Mouse (Mus musculus) ES-Bruce4 (cell line): Measurements from ENCODE around the gene Msantd3. TPM values are rescaled to one million over a fixed set of nuclear protein-coding genes. Genes with fewer than 3 reads are reported as not detected.

Experiments used
- H3K27ac ChIP-seq: 2 replicates; pipeline ENCODE4 v1.5.1; 2012; ENCODE audit warnings: low read length, inconsistent platforms; ENCODE audit not compliant: insufficient read depth
- H3K27me3 ChIP-seq: 2 replicates; pipeline ENCODE4 v1.6.1; 2012; ENCODE audit warnings: mild to moderate bottlenecking, low read length, inconsistent platforms; ENCODE audit not compliant: control insufficient read depth, poor library complexity, insufficient read depth, severe bottlenecking
- H3K36me3 ChIP-seq: 2 replicates; pipeline ENCODE4 v1.6.1; 2012; ENCODE audit warnings: inconsistent platforms, mild to moderate bottlenecking, low read length, moderate library complexity; ENCODE audit not compliant: control insufficient read depth, poor library complexity, insufficient read depth, severe bottlenecking
- H3K4me1 ChIP-seq: one replicate; pipeline ENCODE4 v1.8.1; 2011; ENCODE audit warnings: low read length; ENCODE audit not compliant: control insufficient read depth, insufficient read depth
- H3K4me3 ChIP-seq: 2 replicates; pipeline ENCODE4 v1.5.1; 2011; ENCODE audit warnings: low read depth, mild to moderate bottlenecking, low read length
- H3K9ac ChIP-seq: 2 replicates; pipeline ENCODE4 v1.6.1; 2012; ENCODE audit warnings: low read depth, mild to moderate bottlenecking, inconsistent platforms; ENCODE audit not compliant: poor library complexity, severe bottlenecking
- H3K9me3 ChIP-seq: replicated peaks from 2 replicates; pipeline ENCODE4 v1.6.1; 2012; ENCODE audit warnings: mild to moderate bottlenecking, low read length, inconsistent platforms; ENCODE audit not compliant: control insufficient read depth, poor library complexity, insufficient read depth, severe bottlenecking
- CTCF ChIP-seq: IDR thresholded peaks from one replicate; pipeline ENCODE4 v1.8.1; 2011; ENCODE audit warnings: low read depth, low read length
- EP300 ChIP-seq: IDR thresholded peaks from 2 replicates; pipeline ENCODE4 v1.6.1; 2011; ENCODE audit warnings: low read depth, low read length; ENCODE audit not compliant: insufficient read depth
- POLR2A ChIP-seq: IDR thresholded peaks from one replicate; pipeline ENCODE4 v1.8.1; 2011; ENCODE audit warnings: low read length; ENCODE audit not compliant: insufficient read depth
- polyA plus RNA-seq: library from polyadenylated mRNA; stranded (reverse); fragments of >200 nt; gene quantifications from 2 replicates; pipeline ENCODE4 v1.2.4, GENCODE M21; 2011; ENCODE audit warnings: low read depth; ENCODE audit not compliant: missing spikeins, insufficient read depth, insufficient read length

Gene Msantd3
- polyA plus RNA-seq, 1 experiment, result 34.9 TPM

- TF ChIP-seq POLR2A, result no peak
- no peak for TF ChIP-seq EP300
- no peak for TF ChIP-seq CTCF
- Histone ChIP-seq H3K9ac (no peak overlapping the region), H3K27me3 (no peaks in the 10 kb centered on the region), H3K4me3 (no peak overlapping the region), H3K27ac (no peak overlapping the region), H3K9me3 (no peaks in the 10 kb centered on the region), H3K4me1 (peaks cover 6% of the 10 kb centered on the region), H3K36me3 (no peaks in the 10 kb centered on the region)
These were observed 56.4 kb downstream of the Msantd3 start for GRCm38 (mm10) chr4:48596111-48596510.

- Histone ChIP-seq H3K27ac (no peak overlapping the region), H3K27me3 (no peaks in the 10 kb centered on the region), H3K9ac (no peak overlapping the region), H3K4me3 (no peak overlapping the region), H3K4me1 (no peaks in the 10 kb centered on the region), H3K36me3 (peaks cover 23% of the 10 kb centered on the region), H3K9me3 (no peaks in the 10 kb centered on the region)
- TF ChIP-seq EP300 (no peak), CTCF (no peak), POLR2A (no peak)
These were observed 65.9 kb downstream of the Msantd3 start for GRCm38 (mm10) chr4:48605650-48606049.

- Histone ChIP-seq H3K4me1 (no peaks in the 10 kb centered on the region), H3K9ac (no peak overlapping the region), H3K36me3 (peaks cover 27% of the 10 kb centered on the region), H3K27me3 (no peaks in the 10 kb centered on the region), H3K27ac (no peak overlapping the region), H3K9me3 (no peaks in the 10 kb centered on the region), H3K4me3 (no peak overlapping the region)
- TF ChIP-seq CTCF (no peak), EP300 (no peak), POLR2A (no peak)
These were observed 69.8 kb downstream of the Msantd3 start for GRCm38 (mm10) chr4:48609485-48609884.

GRCm38 (mm10) chr4:48610251-48610650 is 70.5 kb downstream of the Msantd3 start:
- no peak overlapping the region for H3K4me3 ChIP-seq
- H3K9ac ChIP-seq, result no peak overlapping the region
- H3K36me3 ChIP-seq, result peaks cover 28% of the 10 kb centered on the region
- H3K9me3 ChIP-seq, result no peaks in the 10 kb centered on the region
- TF ChIP-seq CTCF, result no peak
- no peak for TF ChIP-seq POLR2A
- no peak for TF ChIP-seq EP300
- H3K27ac ChIP-seq, result no peak overlapping the region
- H3K4me1 ChIP-seq, result no peaks in the 10 kb centered on the region
- H3K27me3 ChIP-seq, result no peaks in the 10 kb centered on the region

Other genes with a start within 250 kb of the Msantd3 start
- gene Tex10, start 66.5 kb upstream of the Msantd3 start, polyA plus RNA-seq, result 140 and 143 TPM in 2 replicates
- 158 and 167 TPM in 2 replicates for gene Tmeff1, start 45.2 kb downstream of the Msantd3 start, polyA plus RNA-seq
- 4.1 and 4.7 TPM in 2 replicates for gene Cavin4, start 123.6 kb downstream of the Msantd3 start, polyA plus RNA-seq